Mouse (Mus musculus) olfactory bulb, adult 2 months (tissue): ENCODE data around the gene Tbl1x. TPM values are rescaled to one million over a fixed set of nuclear protein-coding genes. Genes with fewer than 3 reads are reported as not detected.
A peak's percentile ranks its signal among the peaks of the same experiment; 100 is the strongest.

Experiments
- H3K27ac ChIP-seq: fragments of 200-500 bp; 2 replicates; pipeline ENCODE4 v1.5.1; 2012; ENCODE audit warnings: low read depth, low read length; ENCODE audit not compliant: insufficient read depth
- H3K4me1 ChIP-seq: fragments of 200-500 bp; 2 replicates; pipeline ENCODE4 v1.6.1; 2012; ENCODE audit warnings: low read length; ENCODE audit not compliant: control insufficient read depth, insufficient read depth
- H3K4me3 ChIP-seq: fragments of 200-500 bp; 2 replicates; pipeline ENCODE4 v1.5.1; 2012; ENCODE audit warnings: mild to moderate bottlenecking, low read depth, low read length, moderate library complexity; ENCODE audit not compliant: insufficient read depth
- CTCF ChIP-seq: fragments of 200-500 bp; IDR thresholded peaks from 2 replicates; pipeline ENCODE4 v1.5.1; 2012; ENCODE audit warnings: low read depth, mild to moderate bottlenecking, low read length, moderate library complexity; ENCODE audit not compliant: insufficient read depth
- POLR2A ChIP-seq: fragments of 200-500 bp; IDR thresholded peaks from 2 replicates; pipeline ENCODE4 v1.6.1; 2012; ENCODE audit warnings: mild to moderate bottlenecking, low read depth, low read length, moderate library complexity; ENCODE audit not compliant: insufficient read depth
- WGBS: fragments of 180-500 bp; shearing (Covaris S2); methylation state at CpG from one replicate; pipeline ENCODE4 v1.1.7; 2018; 5-methylcytosine and 5-hydroxymethylcytosine counted together
- polyA plus RNA-seq: library from polyadenylated mRNA; stranded (reverse); fragments of >200 nt; gene quantifications from 2 replicates; pipeline ENCODE4 v1.2.4, GENCODE M21; 2012; ENCODE audit warnings: low replicate concordance; ENCODE audit not compliant: missing spikeins, insufficient read depth, insufficient read length

The Tbl1x gene
- polyA plus RNA-seq, 1 experiment, result 58.0 TPM

GRCm38 (mm10) chrX:77509776-77510175 is 1.0 kb upstream of the Tbl1x start:
- H3K4me1 ChIP-seq, result peaks cover 9% of the 10 kb centered on the region
- H3K4me3 ChIP-seq, result peak overlapping the region; percentile 96
- H3K27ac ChIP-seq, result peak overlapping the region; percentile 77

GRCm38 (mm10) chrX:77511301-77511993 is 634 bp downstream of the Tbl1x start:
- TF ChIP-seq CTCF (no peak), POLR2A (no peak)
- Histone ChIP-seq H3K27ac (peak overlapping the region; percentile 95), H3K4me1 (peaks cover 9% of the 10 kb centered on the region), H3K4me3 (peak overlapping the region; percentile 96)
- 13% methylated on average over 48 of the region's 55 CpGs for WGBS

More at GRCm38 (mm10) chrX:77509776-77510175, 1.0 kb upstream of the Tbl1x start:
- WGBS, result 22% methylated on average over 10 of the region's 10 CpGs
- TF ChIP-seq CTCF, result no peak
- TF ChIP-seq POLR2A, result no peak

- WGBS, result 25% methylated on average over 12 of the region's 12 CpGs
- Histone ChIP-seq H3K4me1 (peaks cover 9% of the 10 kb centered on the region), H3K4me3 (peak overlapping the region; percentile 96), H3K27ac (0 out of 2 replicates have a peak overlapping the region, but pooled peaks have one; percentile 95)
- TF ChIP-seq CTCF (no peak), POLR2A (no peak)
Measured at GRCm38 (mm10) chrX:77511994-77512485, 1.2 kb downstream of the Tbl1x start.

- H3K27ac ChIP-seq, result no peak overlapping the region
Measured at GRCm38 (mm10) chrX:77517274-77518085, 6.7 kb downstream of the Tbl1x start.

GRCm38 (mm10) chrX:77518929-77519328 is 8.1 kb downstream of the Tbl1x start:
- WGBS, result 50% methylated on average over 1 of the region's 1 CpGs
- no peak overlapping the region for H3K4me3 ChIP-seq
- H3K27ac ChIP-seq, result no peak overlapping the region
- H3K4me1 ChIP-seq, result no peaks in the 10 kb centered on the region; the same call in 1 of the 2 replicates
- TF ChIP-seq CTCF, result no peak
- TF ChIP-seq POLR2A, result no peak

More at GRCm38 (mm10) chrX:77517274-77518085, 6.7 kb downstream of the Tbl1x start:
- WGBS, result 54% methylated on average over 8 of the region's 8 CpGs
- H3K4me1 ChIP-seq, result no peaks in the 10 kb centered on the region; the same call in 1 of the 2 replicates
- H3K4me3 ChIP-seq, result no peak overlapping the region
- no peak for TF ChIP-seq POLR2A
- TF ChIP-seq CTCF, result no peak

- WGBS, result 56% methylated on average over 3 of the region's 3 CpGs
- Histone ChIP-seq H3K27ac (no peak overlapping the region), H3K4me3 (no peak overlapping the region), H3K4me1 (no peaks in the 10 kb centered on the region)
- no peak for TF ChIP-seq CTCF
- no peak for TF ChIP-seq POLR2A
Measured at GRCm38 (mm10) chrX:77522842-77523375, 12.1 kb downstream of the Tbl1x start.

- H3K4me1 ChIP-seq, result no peaks in the 10 kb centered on the region
- 63% methylated on average over 1 of the region's 1 CpGs for WGBS
- no peak for TF ChIP-seq POLR2A
- TF ChIP-seq CTCF, result no peak
- H3K27ac ChIP-seq, result no peak overlapping the region
- no peak overlapping the region for H3K4me3 ChIP-seq
Measured at GRCm38 (mm10) chrX:77525179-77525578, 14.4 kb downstream of the Tbl1x start.

GRCm38 (mm10) chrX:77528401-77528800 is 17.6 kb downstream of the Tbl1x start:
- TF ChIP-seq POLR2A, result no peak
- no peak for TF ChIP-seq CTCF
- Histone ChIP-seq H3K4me1 (no peaks in the 10 kb centered on the region), H3K27ac (no peak overlapping the region), H3K4me3 (no peak overlapping the region)
- 87% methylated on average over 1 of the region's 1 CpGs for WGBS
